8 mouse cellular contexts compared by ENCODE assay signal in genomic region chr7:16046101-16046480, GRCm38 (mm10). TPM values are rescaled to one million over a fixed set of nuclear protein-coding genes. Genes with fewer than 3 reads are reported as not detected.
DNase-seq lines count a peak whose midpoint lies in the region; ATAC-seq and TF ChIP-seq lines count a peak whose summit lies in the region.

No protein-coding gene starts in this region.

- H3K27me3 ChIP-seq in neural tube, embryonic 11.5 days (ENCODE audit: control insufficient read depth, insufficient read depth, low read length): no peaks in the 10 kb centered on the region
- no peaks in the 10 kb centered on the region for H3K27me3 ChIP-seq in intestine, embryonic 16.5 days (replicated peaks; ENCODE audit: control insufficient read depth, insufficient read depth, low read length)
- H3K27me3 ChIP-seq in neural tube, embryonic 14.5 days (ENCODE audit: control insufficient read depth, insufficient read depth, low read length): no peaks in the 10 kb centered on the region

- H3K4me2 ChIP-seq in neural tube, embryonic 11.5 days (ENCODE audit: low read depth): peak overlapping the region; percentile 87
- H3K4me2 ChIP-seq in intestine, embryonic 16.5 days (ENCODE audit: low read depth, low read length): peak overlapping the region; percentile 75
- peak overlapping the region; percentile 74 for H3K4me2 ChIP-seq in neural tube, embryonic 14.5 days (ENCODE audit: low read depth, low read length)

- peak overlapping the region; percentile 99 for H3K9ac ChIP-seq in neural tube, embryonic 11.5 days (ENCODE audit: low read length)
- H3K9ac ChIP-seq in intestine, embryonic 16.5 days (ENCODE audit: low read depth, low read length): peak overlapping the region; percentile 99
- H3K9ac ChIP-seq in neural tube, embryonic 14.5 days (replicated peaks; ENCODE audit: low read depth, low read length): peak overlapping the region; percentile 100

- H3K27ac ChIP-seq in neural tube, embryonic 11.5 days (ENCODE audit: low read depth, low read length): peak overlapping the region; percentile 96
- peak overlapping the region; percentile 97 for H3K27ac ChIP-seq in intestine, embryonic 16.5 days (ENCODE audit: low read length)
- H3K27ac ChIP-seq in neural tube, embryonic 14.5 days (ENCODE audit: low read depth, low read length): peak overlapping the region; percentile 94

- H3K4me3 ChIP-seq in neural tube, embryonic 11.5 days (ENCODE audit: low read depth, low read length): peak overlapping the region; percentile 95
- peak overlapping the region; percentile 83 for H3K4me3 ChIP-seq in intestine, embryonic 16.5 days (ENCODE audit: low read length)
- peak overlapping the region; percentile 94 for H3K4me3 ChIP-seq in lung, adult 2 months (replicated peaks; ENCODE audit: extremely low read depth, low read depth, low read length)
- H3K4me3 ChIP-seq in neural tube, embryonic 14.5 days (ENCODE audit: low read depth, low read length): peak overlapping the region; percentile 82

- DNase-seq in neural tube, embryonic 11.5 days (ENCODE audit: low spot score): peak; percentile 54
- DNase-seq in neural tube, embryonic 10.5 days (ENCODE audit: extremely low spot score, low spot score): no peak
- peak; percentile 41 for DNase-seq in c-Kit-positive CD71-positive TER-119-positive erythroid progenitor cells, embryonic 14.5 days (ENCODE audit: low spot score)
- peak; percentile 99 for DNase-seq in heart, adult 11 months
- no peak for DNase-seq in lung, adult 2 months
- DNase-seq in yolk sac, embryonic 10.5 days (ENCODE audit: low spot score): peak; percentile 90

- peak; percentile 7; the same call in 1 of the 2 replicates for ATAC-seq in neural tube, embryonic 11.5 days (ENCODE audit: insufficient read depth, low FRiP score, low TSS enrichment)
- ATAC-seq in intestine, embryonic 16.5 days: peak; percentile 43
- peak; percentile 4; the same call in 1 of the 2 replicates for ATAC-seq in neural tube, embryonic 14.5 days (ENCODE audit: low read depth)

- no peak for TF ChIP-seq POLR2A in lung, adult 2 months (IDR thresholded peaks at IDR 0.05; ENCODE audit: borderline replicate concordance, extremely low read depth, low read depth, low read length)

- TF ChIP-seq CTCF in lung, adult 2 months (IDR thresholded peaks at IDR 0.05; ENCODE audit: insufficient read depth, low read length): no peak

- peaks cover 36% of the 10 kb centered on the region for H3K4me1 ChIP-seq in neural tube, embryonic 11.5 days (ENCODE audit: control insufficient read depth, insufficient read depth, low read length)
- H3K4me1 ChIP-seq in intestine, embryonic 16.5 days (ENCODE audit: control insufficient read depth, insufficient read depth, low read length): peaks cover 46% of the 10 kb centered on the region
- peaks cover 30% of the 10 kb centered on the region for H3K4me1 ChIP-seq in lung, adult 2 months (ENCODE audit: control insufficient read depth, insufficient read depth, low read length)
- peaks cover 32% of the 10 kb centered on the region for H3K4me1 ChIP-seq in neural tube, embryonic 14.5 days (ENCODE audit: control insufficient read depth, insufficient read depth, low read length)

- 5% methylated on average over 7 of the region's 7 CpGs for WGBS in neural tube, embryonic 11.5 days
- 1% methylated on average over 7 of the region's 7 CpGs for WGBS in intestine, embryonic 16.5 days
- under 1% methylated on average over 7 of the region's 7 CpGs for WGBS in lung, adult 2 months
- WGBS in neural tube, embryonic 14.5 days: 3% methylated on average over 7 of the region's 7 CpGs

- H3K9me3 ChIP-seq in neural tube, embryonic 11.5 days (ENCODE audit: control insufficient read depth, low read length): no peaks in the 10 kb centered on the region
- H3K9me3 ChIP-seq in intestine, embryonic 16.5 days (ENCODE audit: control insufficient read depth, low read length): no peaks in the 10 kb centered on the region
- no peaks in the 10 kb centered on the region for H3K9me3 ChIP-seq in neural tube, embryonic 14.5 days (ENCODE audit: control insufficient read depth, low read length)

- H3K36me3 ChIP-seq in neural tube, embryonic 11.5 days (ENCODE audit: control insufficient read depth, insufficient read depth, low read length): no peaks in the 10 kb centered on the region
- no peaks in the 10 kb centered on the region for H3K36me3 ChIP-seq in intestine, embryonic 16.5 days (ENCODE audit: control insufficient read depth, insufficient read depth, low read length)
- no peaks in the 10 kb centered on the region for H3K36me3 ChIP-seq in neural tube, embryonic 14.5 days (ENCODE audit: control insufficient read depth, insufficient read depth, low read length)

RNA-seq across cellular contexts. Expression of gene Bicra, which starts 1.6 kb away (rescaled TPM):
- polyA plus RNA-seq in neural tube, embryonic 11.5 days (2014; fragmentation: Nextera tagmentation; extraction: Ambion mirVana): 7.5 and 8.7 TPM in 2 replicates
- 3.7 and 4.0 TPM in 2 replicates for polyA plus RNA-seq in intestine, embryonic 16.5 days (2015; fragmentation: Nextera tagmentation; extraction: Ambion mirVana)
- polyA plus RNA-seq in lung, adult 2 months (2012; rRNA removed): 19.0 and 21.2 TPM in 2 replicates
- 8.6 and 9.6 TPM in 2 replicates for polyA plus RNA-seq in neural tube, embryonic 14.5 days (2014; fragmentation: Nextera tagmentation; extraction: Ambion mirVana)

RNA-seq across cellular contexts. Expression of gene Zfp541, which starts 15.5 kb away (rescaled TPM):
- polyA plus RNA-seq in neural tube, embryonic 11.5 days (2014; fragmentation: Nextera tagmentation; extraction: Ambion mirVana): 0.08 TPM in 1 of 2 replicates, not detected in the other
- 0.07 and 0.21 TPM in 2 replicates for polyA plus RNA-seq in intestine, embryonic 16.5 days (2015; fragmentation: Nextera tagmentation; extraction: Ambion mirVana)
- polyA plus RNA-seq in lung, adult 2 months (2012; rRNA removed): 0.02 and 0.04 TPM in 2 replicates
- polyA plus RNA-seq in neural tube, embryonic 14.5 days (2014; fragmentation: Nextera tagmentation; extraction: Ambion mirVana): 0.07 and 0.10 TPM in 2 replicates

RNA-seq across cellular contexts. Expression of gene Napa, which starts 52.2 kb away (rescaled TPM):
- 175 and 184 TPM in 2 replicates for polyA plus RNA-seq in neural tube, embryonic 11.5 days (2014; fragmentation: Nextera tagmentation; extraction: Ambion mirVana)
- polyA plus RNA-seq in intestine, embryonic 16.5 days (2015; fragmentation: Nextera tagmentation; extraction: Ambion mirVana): 211 and 233 TPM in 2 replicates
- 144 and 157 TPM in 2 replicates for polyA plus RNA-seq in lung, adult 2 months (2012; rRNA removed)
- 252 and 259 TPM in 2 replicates for polyA plus RNA-seq in neural tube, embryonic 14.5 days (2014; fragmentation: Nextera tagmentation; extraction: Ambion mirVana)

Comparison
In these comparisons a context has a peak if more than half of its experiments do, and no peak if none do; other contexts are left out.
1. DNase-seq: peak in neural tube, embryonic 11.5 days (single experiment), c-Kit-positive CD71-positive TER-119-positive erythroid progenitor cells, embryonic 14.5 days (single experiment), heart, adult 11 months (single experiment) and yolk sac, embryonic 10.5 days (single experiment); none in neural tube, embryonic 10.5 days (single experiment) and lung, adult 2 months (single experiment).
2. Peak in every context shown above with its lines, with median percentiles within 50 percentile points of each other: ATAC-seq, H3K27ac ChIP-seq, H3K4me2 ChIP-seq, H3K4me3 ChIP-seq and H3K9ac ChIP-seq.